Mouse (Mus musculus): ENCODE data around the gene Adh1. TPM values are rescaled to one million over a fixed set of nuclear protein-coding genes. Genes with fewer than 3 reads are reported as not detected.

The Adh1 gene
- total RNA-seq, 2 experiments from 2014 or later: 43.1 to 64.6 TPM

GRCm38 (mm10) chr3:138239461-138239860 lies 21.3 kb upstream of the Adh1 start:
- intact Hi-C loops (cut with DNase I): loop anchor here (5.0 kb wide), 2 partner anchors 108 to 168 kb away; no protein-coding TSS in a partner anchor
- no peak for DNase-seq

DNA sequence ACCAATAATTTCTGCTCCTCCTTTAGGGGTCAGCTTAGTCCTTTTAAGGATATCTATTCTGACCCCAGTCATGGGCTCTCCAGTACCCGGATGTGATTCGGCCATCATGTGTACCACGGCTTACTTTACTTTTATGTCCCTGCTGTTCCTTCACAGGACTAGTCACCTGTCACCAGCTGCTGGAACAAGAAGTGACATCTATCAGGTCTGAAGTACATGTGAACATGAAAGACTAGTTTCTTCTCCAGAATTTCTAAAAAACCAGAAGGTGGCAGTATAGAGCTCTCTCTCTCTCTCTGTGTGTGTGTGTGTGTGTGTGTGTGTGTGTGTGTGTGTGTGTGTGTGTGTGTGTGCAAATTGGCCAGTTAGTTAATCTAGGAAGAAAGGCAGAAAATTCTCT lies 20.4 kb upstream of the Adh1 start:
- intact Hi-C loops (cut with DNase I): no loop called here

DNA sequence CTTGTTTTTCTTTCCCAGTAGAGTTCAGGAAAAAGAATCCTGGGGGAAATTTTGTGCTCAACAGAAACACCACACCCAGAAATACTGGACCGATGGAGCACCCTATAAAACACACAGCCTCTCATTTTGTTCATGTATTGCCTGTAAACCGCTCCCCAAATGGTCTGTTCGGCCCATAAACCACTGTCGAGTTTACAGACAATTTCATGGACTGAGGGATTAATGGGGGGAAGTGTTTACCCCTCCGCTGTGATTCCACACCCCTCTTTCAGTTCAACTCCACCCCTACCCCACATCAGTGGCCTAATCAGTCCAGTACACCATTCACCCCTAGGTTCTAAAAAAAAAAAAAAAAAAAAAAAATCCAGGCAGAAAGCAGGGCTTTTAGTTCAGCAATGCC lies 19.8 kb upstream of the Adh1 start:
- DNase-seq: no peak
- intact Hi-C loops (cut with DNase I): loop anchor here (1.0 kb wide), 1 partner anchor 36 kb away; no protein-coding TSS in a partner anchor

More for the DNA sequence above, 20.4 kb upstream of the Adh1 start:
- no peak for DNase-seq

DNA sequence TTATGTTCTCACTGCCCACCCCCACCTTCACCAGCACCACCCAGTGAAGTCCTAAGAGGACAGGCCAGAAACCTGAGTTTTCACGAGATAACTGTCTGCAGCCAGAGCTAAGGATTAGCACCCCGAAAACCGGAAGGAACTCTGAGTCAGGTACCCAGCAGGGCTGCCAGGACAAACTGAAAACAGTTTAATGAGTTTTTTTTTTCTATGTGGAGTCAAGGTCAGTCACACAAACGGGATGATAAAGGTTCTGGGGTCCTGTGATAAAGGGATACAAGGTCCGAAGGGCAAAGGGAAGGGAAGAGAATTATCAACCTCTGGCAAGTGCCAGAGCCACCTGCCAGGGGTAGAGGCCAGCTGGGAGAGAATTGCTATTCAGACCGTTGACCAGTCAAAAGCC lies 19.4 kb upstream of the Adh1 start:
- no peak for DNase-seq
- intact Hi-C loops (cut with DNase I): loop anchor here (1.0 kb wide), 1 partner anchor 36 kb away; no protein-coding TSS in a partner anchor

- no peak for DNase-seq
- intact Hi-C loops (cut with DNase I): no loop called here
These were observed 18.6 kb upstream of the Adh1 start for GRCm38 (mm10) chr3:138242021-138242726.

GRCm38 (mm10) chr3:138242933-138243332 lies 17.9 kb upstream of the Adh1 start:
- DNase-seq: no peak
- intact Hi-C loops (cut with DNase I): no loop called here

- no peak for DNase-seq
- intact Hi-C loops (cut with DNase I): no loop called here
These were observed 16.4 kb upstream of the Adh1 start for GRCm38 (mm10) chr3:138244338-138244874.

DNA sequence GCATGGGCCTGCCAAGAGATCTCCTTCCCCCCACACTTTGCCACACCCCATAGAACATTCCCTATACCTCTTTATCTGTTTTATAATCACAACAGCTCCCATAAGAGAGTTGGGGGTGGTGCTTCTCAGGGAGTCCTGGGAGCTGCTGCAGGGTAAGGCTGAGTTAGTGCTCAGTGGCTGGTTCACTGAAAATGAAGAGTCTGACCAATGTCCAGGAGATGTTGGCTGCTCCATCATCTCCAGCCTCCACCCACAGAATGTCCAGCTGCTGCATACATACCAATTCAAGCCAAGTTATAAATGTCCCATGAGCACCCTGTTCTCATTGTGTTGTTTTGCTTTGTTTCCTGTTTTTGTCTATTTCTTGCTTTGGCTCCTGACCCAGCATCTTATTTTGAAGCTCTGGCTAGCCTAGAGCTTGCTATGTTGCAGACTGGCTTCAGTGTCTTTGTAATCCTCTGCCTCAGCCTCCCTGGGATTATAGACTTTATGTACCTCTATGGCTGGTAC lies 14.2 kb upstream of the Adh1 start:
- intact Hi-C loops (cut with DNase I): loop anchor here (2.0 kb wide), 1 partner anchor 34 kb away; no protein-coding TSS in a partner anchor
- no peak for DNase-seq

DNA sequence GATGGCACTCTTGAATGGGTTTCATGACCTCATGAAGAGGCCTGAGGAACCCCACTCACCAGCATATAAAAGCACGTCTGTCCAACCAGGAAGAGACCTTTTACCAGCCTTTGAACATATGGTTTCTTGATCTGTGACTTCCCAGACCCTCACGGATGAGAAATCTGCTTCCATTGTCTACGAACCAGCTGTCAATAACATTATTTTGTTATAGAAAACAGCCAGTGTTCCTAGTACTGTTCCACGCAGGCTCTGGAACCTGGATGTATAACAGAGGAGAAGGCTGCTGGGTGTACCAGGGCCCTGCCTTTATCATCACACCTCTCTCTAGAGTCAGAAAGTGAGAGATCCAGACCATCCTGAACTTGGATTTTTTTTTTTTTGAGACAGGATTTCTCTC lies 13.6 kb upstream of the Adh1 start:
- intact Hi-C loops (cut with DNase I): loop anchor here (2.0 kb wide), 1 partner anchor 34 kb away; no protein-coding TSS in a partner anchor
- DNase-seq: no peak

GRCm38 (mm10) chr3:138248011-138248410 lies 12.8 kb upstream of the Adh1 start:
- intact Hi-C loops (cut with DNase I): no loop called here
- DNase-seq: peak in 1 of 2 experiments; percentile 22

DNA sequence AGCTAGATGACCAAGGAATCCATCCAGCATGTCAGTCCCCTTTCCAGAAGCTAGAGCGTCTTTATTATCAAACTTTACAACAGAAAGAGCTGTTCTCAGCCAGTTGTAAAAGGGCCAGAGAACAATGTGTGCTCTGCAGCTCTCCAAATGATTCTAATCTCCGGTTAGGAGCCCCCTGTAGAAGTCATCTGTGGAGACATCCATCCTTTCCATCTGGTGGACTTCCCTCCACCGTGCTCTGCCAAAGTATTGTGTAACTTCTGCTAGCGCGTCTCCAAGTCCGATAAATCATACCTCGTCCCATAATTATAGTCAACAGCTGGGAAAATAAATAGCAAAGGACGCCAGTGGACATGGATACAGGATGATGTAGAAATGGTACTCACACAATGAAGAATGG lies 12.0 kb upstream of the Adh1 start:
- DNase-seq: peak; percentile 57 to 66
- intact Hi-C loops (cut with DNase I): no loop called here

DNA sequence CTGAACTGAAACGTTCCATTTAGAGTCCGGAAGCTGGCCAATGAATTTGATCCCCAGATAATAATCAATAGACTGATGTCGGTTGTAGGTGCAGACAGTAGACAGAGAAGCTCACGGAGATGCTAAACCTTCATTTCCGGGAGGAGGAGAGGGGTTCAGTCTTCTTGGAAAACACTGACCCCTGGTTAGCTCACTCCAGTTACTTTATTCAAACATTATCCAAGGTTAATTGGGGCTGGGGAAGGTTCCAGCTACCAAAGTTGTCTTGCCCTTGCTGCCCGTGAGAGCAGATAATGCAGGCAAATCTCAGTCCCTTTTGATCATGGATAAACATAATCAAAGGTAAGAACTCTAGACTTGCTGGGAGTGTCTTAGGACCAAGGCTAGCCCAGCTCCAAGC lies 9.6 kb upstream of the Adh1 start:
- intact Hi-C loops (cut with DNase I): no loop called here

DNA sequence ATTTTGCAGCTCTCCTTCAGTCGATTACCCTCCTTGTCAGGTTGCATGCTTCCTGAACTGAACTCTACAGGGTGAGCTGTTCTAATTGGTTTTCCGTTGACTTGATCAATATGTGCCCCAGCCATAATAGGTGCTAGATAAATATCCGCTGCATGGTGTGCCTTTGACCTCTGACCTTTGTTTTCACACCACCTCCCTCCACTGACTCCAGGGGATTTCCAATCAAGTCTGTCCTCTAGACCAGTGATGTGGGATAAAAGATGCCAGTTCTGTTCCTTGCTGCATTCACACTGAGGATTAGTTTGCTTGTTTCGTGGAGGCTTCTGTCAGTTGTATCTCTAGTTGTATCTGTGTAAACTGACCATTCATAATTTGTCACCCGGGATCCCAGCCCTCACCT lies 6.6 kb upstream of the Adh1 start:
- intact Hi-C loops (cut with DNase I): no loop called here
- no peak for DNase-seq

More for the DNA sequence above, 9.6 kb upstream of the Adh1 start:
- DNase-seq: no peak

- DNase-seq: no peak
- intact Hi-C loops (cut with DNase I): no loop called here
These were observed 5.4 kb upstream of the Adh1 start for GRCm38 (mm10) chr3:138255366-138255765.

DNA sequence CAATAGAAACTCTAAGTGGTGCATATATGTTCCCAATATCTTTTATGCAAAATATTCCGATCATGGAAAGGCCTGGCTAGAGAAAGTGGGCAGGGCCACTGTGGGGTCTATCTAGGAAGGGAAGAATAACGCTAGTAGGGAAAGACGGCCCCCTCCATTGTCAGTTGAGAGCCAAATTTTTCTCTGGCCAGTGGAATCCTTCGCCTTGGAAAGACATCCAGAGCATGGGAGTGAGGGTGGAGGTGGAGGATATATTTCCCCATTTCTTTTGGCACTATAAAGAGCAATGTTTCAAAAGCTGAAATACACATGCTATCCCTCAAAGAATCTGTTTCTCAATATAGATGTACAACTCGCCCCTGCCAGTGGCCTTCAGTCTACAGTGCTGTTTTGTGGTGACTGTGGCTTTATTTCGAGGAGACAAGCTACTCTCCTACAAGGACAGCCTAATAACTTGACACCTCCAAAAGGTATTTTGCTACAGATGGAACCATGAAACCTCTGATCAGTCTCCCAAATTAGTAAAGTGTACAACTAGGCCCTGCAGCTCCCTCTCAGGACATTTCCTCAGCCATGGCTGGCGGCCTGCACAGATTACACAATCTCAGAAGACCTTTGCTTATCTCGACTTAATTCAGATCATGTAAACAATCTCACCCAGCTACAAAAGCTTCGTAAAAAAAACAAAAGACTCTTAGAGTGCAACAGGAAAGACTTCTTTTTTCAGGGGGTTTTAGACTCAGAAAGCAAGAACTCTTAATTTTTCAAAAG lies 4.8 kb upstream of the Adh1 start:
- DNase-seq: no peak
- intact Hi-C loops (cut with DNase I): no loop called here

GRCm38 (mm10) chr3:138262568-138262967 lies 1.8 kb downstream of the Adh1 start:
- intact Hi-C loops (cut with DNase I): no loop called here
- DNase-seq: no peak

- no peak for DNase-seq
- intact Hi-C loops (cut with DNase I): no loop called here
These were observed 2.6 kb downstream of the Adh1 start for GRCm38 (mm10) chr3:138263154-138263930.

DNA sequence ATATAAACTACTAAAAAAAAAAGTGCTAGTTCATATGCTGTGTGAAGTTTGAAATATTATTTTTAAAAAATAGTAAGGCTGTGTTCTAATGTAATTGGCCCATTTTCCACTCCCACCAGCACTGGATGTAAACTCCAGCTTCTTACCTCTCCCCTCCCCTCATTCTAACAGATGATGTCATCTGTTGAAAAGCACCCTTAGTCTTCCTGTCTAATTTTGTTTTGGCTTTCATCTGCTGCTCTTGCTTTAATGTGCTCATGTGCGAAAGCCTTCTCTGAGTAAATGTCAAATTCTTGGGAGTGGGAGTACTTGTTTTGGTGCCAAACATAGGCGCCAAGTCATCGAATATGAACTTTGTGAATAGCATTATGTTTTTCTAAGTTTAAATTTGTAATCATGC lies 3.9 kb downstream of the Adh1 start:
- intact Hi-C loops (cut with DNase I): no loop called here
- no peak for DNase-seq

- no peak for DNase-seq
- intact Hi-C loops (cut with DNase I): no loop called here
These were observed 9.7 kb downstream of the Adh1 start for GRCm38 (mm10) chr3:138270507-138270906.

DNA sequence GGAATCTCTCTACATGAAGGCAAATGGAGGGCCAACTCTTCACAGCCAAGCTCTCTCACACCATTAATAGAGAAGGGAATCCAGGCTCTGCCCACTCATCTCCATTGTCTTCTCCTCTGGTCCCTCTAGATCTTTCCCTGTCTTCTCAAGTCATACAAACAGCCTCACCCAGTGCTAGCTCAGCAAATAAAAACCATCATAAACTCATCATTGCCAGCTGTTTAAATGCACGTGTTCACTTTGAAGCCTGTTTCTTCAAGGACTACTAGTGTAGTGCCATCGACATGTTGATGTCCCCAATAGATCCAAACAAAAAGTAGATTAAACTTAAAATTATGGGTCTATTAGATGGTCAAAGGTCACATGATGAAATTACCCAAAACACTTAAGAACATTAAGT lies 10.5 kb downstream of the Adh1 start:
- intact Hi-C loops (cut with DNase I): no loop called here
- DNase-seq: no peak

Measured in heart, postnatal 14 days (tissue).